Mouse (Mus musculus) testis, adult 10 weeks (tissue): ENCODE data around the gene Vmn2r66. TPM values are rescaled to one million over a fixed set of nuclear protein-coding genes. Genes with fewer than 3 reads are reported as not detected.

Source experiments
- polyA plus RNA-seq: library from polyadenylated mRNA; stranded (reverse); fragments of 350-450 nt; fragmentation: Illumina TruSeq; extraction: RNeasy Lipid Tissue Mini Kit (QIAGEN cat#74804); gene quantifications from one replicate; pipeline ENCODE4 v1.2.3, GENCODE M21; 2014; ENCODE audit warnings: low read depth, low replicate concordance

The Vmn2r66 gene
- polyA plus RNA-seq: 0.01 TPM

DNA sequence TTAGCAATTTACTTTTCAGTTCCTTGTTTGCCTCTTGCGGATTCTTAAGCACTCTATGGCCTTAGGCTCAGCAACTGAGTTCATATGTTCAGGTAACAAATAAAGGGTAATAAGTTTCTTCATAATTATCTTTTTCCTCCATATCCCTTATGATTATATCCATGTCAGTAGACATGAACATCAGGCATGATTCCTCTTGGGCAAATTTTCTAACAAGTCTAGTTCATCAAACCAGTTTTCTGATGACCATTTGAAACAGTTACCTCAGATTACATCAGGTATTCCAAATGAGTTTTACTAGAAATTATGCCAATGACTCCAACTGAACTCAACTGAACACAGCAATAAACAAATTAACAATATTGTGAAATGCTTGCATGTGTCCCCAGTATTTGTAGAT is at the start of gene Vmn2r66:
Vmn2r66 (minus strand) TSS at position 101 of the 400 bp plus-strand sequence.

DNA sequence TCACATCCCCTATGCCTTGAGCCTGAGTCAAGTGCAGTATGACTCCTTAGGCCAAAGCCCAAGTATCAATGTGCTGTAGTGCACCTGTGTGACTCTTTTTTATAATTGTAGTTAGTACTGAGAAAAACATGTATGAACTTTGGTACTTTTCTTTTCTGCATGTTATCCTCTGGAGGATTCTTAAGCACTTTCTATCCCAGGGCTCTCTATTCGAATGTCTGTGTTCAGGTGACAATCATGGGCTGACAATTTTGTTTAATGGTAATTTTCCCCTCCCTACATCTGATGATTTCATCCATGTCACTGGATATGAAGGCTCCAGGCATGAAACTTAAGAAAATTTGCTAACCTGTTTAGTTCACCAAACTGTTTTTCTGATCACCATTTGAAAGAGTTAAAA is 48.1 kb downstream of the Vmn2r66 start, which contains the start of gene Vmn2r65:
Vmn2r65 (minus strand) TSS at position 101 of the 400 bp plus-strand sequence.

Other genes with a start within 250 kb of the Vmn2r66 start
- gene Olfr291, start 158.7 kb downstream of the Vmn2r66 start, polyA plus RNA-seq: not detected
- gene Vmn2r65, start 48.2 kb downstream of the Vmn2r66 start, polyA plus RNA-seq: not detected
- not detected for gene Vmn2r67, start 143.7 kb upstream of the Vmn2r66 start, polyA plus RNA-seq
- gene Vmn2r68, start 225.5 kb upstream of the Vmn2r66 start, polyA plus RNA-seq: 2.5 TPM